Mouse (Mus musculus) cerebellum, adult 2 months (tissue): Measurements from ENCODE around the gene Kcnk15.

ENCODE experiments used
- CTCF ChIP-seq: fragments of 200-500 bp; IDR thresholded peaks from 2 replicates; pipeline ENCODE4 v1.5.1; 2011; ENCODE audit warnings: low read depth, mild to moderate bottlenecking, control low read depth, low read length, moderate library complexity, borderline replicate concordance; ENCODE audit not compliant: insufficient read depth
- POLR2A ChIP-seq: fragments of 200-500 bp; IDR thresholded peaks from 2 replicates; pipeline ENCODE4 v1.6.1; 2011; ENCODE audit warnings: low read length, control low read depth, borderline replicate concordance; ENCODE audit not compliant: insufficient read depth

DNA sequence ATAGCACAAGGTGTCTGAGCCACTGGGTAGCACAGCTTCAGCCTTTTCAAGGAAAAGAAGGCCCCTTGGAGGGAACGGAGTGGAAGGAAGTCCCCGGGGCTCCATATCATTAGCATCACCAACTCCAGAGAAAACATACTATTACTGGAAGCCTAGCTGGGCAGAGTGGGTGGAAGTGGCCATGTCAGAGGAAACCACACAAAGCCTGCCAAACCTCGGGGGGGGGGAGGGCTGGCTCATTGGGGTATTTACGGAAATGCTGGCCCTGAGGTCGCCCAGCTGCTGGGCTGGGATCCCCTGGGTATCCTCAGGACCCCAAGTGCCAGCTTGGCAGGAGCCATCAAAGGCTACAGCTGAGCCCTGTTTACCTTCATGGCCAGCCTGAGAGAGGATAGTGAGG is 40.4 kb upstream of the Kcnk15 start:
- TF ChIP-seq CTCF = no peak
- no peak for TF ChIP-seq POLR2A
